Mouse (Mus musculus) brown adipose tissue, adult 24 weeks (tissue): ENCODE measurements around the gene Lpcat1. TPM values are rescaled to one million over a fixed set of nuclear protein-coding genes. Genes with fewer than 3 reads are reported as not detected.

Source experiments
- H3K27ac ChIP-seq: fragments of 200-500 bp; replicated peaks from 2 replicates; pipeline ENCODE4 v1.5.1; 2012; ENCODE audit warnings: low read depth, mild to moderate bottlenecking, low read length
- H3K4me1 ChIP-seq: fragments of 200-500 bp; 2 replicates; pipeline ENCODE4 v1.6.1; 2012; ENCODE audit warnings: low read length, mixed read lengths; ENCODE audit not compliant: control insufficient read depth, insufficient read depth, insufficient read length
- H3K4me3 ChIP-seq: fragments of 200-500 bp; 2 replicates; pipeline ENCODE4 v1.5.1; 2012; ENCODE audit warnings: low read depth, mild to moderate bottlenecking, low read length, moderate library complexity; ENCODE audit not compliant: insufficient read depth
- polyA plus RNA-seq: library from polyadenylated mRNA; stranded (reverse); fragments of >200 nt; gene quantifications from 2 replicates; pipeline ENCODE4 v1.2.4, GENCODE M21; 2012; ENCODE audit not compliant: missing spikeins, insufficient read depth, insufficient read length

Lpcat1 gene
- polyA plus RNA-seq = 2.5 and 3.0 TPM in 2 replicates

DNA sequence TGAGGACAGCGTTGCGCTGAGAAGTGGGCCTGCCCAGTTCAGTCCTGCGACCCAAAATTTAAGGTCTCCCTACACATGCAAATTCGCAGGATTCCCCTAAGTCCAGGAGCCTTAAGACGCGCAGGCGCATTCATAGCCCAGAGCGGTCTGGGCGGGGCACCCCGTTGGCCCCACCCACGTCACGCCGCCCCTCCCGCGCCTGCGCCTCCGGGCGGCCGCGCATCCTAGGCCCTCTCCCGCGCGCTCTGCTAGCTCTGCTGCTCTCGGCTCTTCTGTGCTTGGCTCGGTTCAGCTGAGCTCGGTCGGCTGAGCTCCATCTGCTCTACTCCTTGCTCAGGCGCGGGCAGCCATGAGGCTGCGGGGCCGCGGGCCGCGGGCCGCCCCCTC, at the start of gene Lpcat1:
Lpcat1 (plus strand) TSS at position 164 of the 387 bp plus-strand sequence.
- H3K27ac ChIP-seq = no peak within 1 kb of the TSS

DNA sequence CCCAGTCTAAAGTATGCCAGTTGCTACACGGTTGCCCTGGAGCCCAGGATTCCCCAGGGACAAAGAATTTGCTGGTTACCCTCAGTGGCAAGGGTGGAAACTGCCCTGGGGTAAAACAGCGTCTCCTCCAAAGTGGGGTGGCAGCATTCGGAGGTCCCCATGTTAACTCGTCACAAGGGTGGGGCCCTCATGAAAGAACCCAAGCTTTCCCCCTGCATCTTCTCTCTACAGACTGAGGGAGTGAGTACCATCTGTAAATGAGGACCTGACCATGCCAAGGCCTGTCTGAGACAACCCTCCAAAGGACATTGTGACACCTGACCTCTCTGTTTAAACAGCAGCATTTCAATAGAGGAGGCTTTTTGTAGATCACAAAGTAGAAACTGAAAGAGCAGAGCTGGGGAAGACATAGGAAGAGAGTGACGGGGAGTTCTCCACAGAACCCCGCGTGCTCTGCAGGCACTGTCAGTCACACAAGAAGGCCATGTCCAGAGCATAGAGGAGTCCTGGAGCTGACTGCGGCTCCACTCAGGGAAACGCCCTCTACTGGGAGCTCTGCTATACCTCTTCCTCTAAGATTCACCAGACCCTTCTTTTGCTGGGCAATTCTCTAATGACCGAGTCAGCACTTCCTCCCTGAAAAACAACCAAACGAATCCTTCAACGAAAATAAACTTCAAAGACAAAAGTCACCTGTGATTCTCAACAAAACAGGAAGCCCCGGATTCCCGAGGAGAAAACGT, 49.3 kb upstream of the Lpcat1 start:
- no peaks in the 10 kb centered on the region for H3K4me1 ChIP-seq
- no peak overlapping the region for H3K27ac ChIP-seq
- no peak overlapping the region for H3K4me3 ChIP-seq

More for the DNA sequence above, at the start of gene Lpcat1:
- 0 out of 2 replicates have a peak, but pooled peaks cover 2% of the 10 kb centered on the region for H3K4me1 ChIP-seq
- peak within 1 kb of the TSS; percentile 95 for H3K4me3 ChIP-seq

GRCm38 (mm10) chr13:73418297-73418696, 48.7 kb upstream of the Lpcat1 start:
- no peak overlapping the region for H3K4me3 ChIP-seq
- no peak overlapping the region for H3K27ac ChIP-seq
- no peaks in the 10 kb centered on the region for H3K4me1 ChIP-seq

GRCm38 (mm10) chr13:73419244-73419643, 47.8 kb upstream of the Lpcat1 start:
- Histone ChIP-seq H3K4me3 (no peak overlapping the region), H3K4me1 (no peaks in the 10 kb centered on the region), H3K27ac (no peak overlapping the region)

DNA sequence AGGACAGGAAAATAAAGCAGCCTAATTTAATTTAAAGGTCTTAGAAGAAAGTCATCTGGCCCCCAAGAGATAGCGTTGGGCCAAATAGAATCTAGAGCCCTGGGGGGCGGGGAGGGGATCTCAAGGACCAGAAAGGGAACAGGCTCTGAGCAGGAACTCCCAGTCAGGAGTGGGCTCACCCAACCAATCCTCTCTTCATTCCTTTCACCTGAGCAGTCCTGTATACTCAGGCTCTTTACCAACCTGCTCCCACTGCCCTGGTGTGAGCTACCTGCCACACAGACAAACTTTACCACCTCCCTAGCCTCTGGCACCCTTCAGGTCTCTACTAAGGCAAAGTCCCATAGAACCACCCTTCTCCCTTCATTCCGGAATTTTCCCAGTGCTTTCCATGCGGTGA, 44.0 kb upstream of the Lpcat1 start:
- H3K4me1 ChIP-seq = no peaks in the 10 kb centered on the region
- no peak overlapping the region for H3K27ac ChIP-seq
- no peak overlapping the region for H3K4me3 ChIP-seq

GRCm38 (mm10) chr13:73425035-73425434, 42.0 kb upstream of the Lpcat1 start:
- no peaks in the 10 kb centered on the region for H3K4me1 ChIP-seq
- H3K4me3 ChIP-seq = no peak overlapping the region
- no peak overlapping the region for H3K27ac ChIP-seq

GRCm38 (mm10) chr13:73425839-73426490, 41.0 kb upstream of the Lpcat1 start:
- no peak overlapping the region for H3K4me3 ChIP-seq
- no peak overlapping the region for H3K27ac ChIP-seq
- no peaks in the 10 kb centered on the region for H3K4me1 ChIP-seq

GRCm38 (mm10) chr13:73426587-73426986, 40.4 kb upstream of the Lpcat1 start:
- no peak overlapping the region for H3K4me3 ChIP-seq
- no peaks in the 10 kb centered on the region for H3K4me1 ChIP-seq
- H3K27ac ChIP-seq = no peak overlapping the region

GRCm38 (mm10) chr13:73429605-73430321, 37.2 kb upstream of the Lpcat1 start:
- H3K4me1 ChIP-seq = 0 out of 2 replicates have a peak, but pooled peaks cover 3% of the 10 kb centered on the region
- no peak overlapping the region for H3K27ac ChIP-seq
- H3K4me3 ChIP-seq = no peak overlapping the region

DNA sequence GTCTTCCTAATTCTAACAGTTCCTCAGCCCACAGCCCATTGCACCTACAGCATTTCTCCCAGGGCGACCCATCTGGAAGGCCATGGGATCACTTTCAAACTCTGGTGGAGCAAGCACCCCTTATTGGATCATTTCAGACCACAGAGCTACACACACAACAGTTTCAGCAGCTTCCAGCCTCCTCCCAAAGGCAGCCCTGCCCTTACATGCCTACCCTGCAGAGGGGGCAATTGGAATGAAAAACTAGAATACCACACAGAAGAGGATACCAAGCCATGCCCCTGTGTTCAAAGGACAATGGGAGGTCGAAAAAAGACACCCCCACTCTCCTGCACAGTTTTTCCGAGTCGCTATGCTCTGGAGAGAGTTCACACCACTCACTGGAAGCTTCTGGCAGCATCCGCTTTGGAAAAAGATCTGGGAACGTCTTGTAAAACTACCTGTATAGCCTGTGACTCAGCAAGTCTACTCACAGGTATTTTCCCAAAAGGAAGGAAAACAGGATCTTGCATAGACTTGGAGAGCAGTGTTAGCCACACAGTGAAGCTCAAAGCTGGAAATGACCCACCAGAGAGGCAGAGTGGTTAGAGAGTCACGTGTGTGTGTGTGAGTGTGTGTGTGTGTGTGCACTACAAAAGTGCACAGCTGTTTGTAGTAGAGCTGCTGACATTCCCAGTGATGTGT, 34.4 kb upstream of the Lpcat1 start:
- 0 out of 2 replicates have a peak, but pooled peaks cover 3% of the 10 kb centered on the region for H3K4me1 ChIP-seq
- H3K27ac ChIP-seq = no peak overlapping the region
- H3K4me3 ChIP-seq = no peak overlapping the region

- Histone ChIP-seq H3K4me1 (0 out of 2 replicates have a peak, but pooled peaks cover 3% of the 10 kb centered on the region), H3K27ac (no peak overlapping the region), H3K4me3 (no peak overlapping the region)
Measured at GRCm38 (mm10) chr13:73433681-73434535, 33.1 kb upstream of the Lpcat1 start.

DNA sequence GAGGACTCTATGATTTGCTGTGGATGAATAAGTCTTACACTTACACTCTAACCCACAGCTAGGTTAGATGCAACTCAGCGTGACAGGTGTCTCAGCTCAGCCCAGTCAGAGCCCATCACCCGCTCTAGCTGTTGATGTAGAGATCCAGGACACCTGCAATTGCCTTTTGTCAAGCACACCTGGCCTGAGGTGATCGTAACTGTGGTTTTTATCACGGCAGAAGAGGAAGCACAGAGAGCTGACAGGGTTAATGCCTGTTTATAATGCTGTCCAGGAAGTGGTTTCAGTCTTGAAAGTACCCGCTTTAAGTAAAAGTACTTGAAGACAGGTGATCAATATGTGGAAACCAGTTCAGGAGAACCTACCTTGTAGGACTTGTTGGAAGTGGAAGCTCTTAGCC, 32.3 kb upstream of the Lpcat1 start:
- no peak overlapping the region for H3K27ac ChIP-seq
- H3K4me1 ChIP-seq = 0 out of 2 replicates have a peak, but pooled peaks cover 3% of the 10 kb centered on the region
- H3K4me3 ChIP-seq = no peak overlapping the region

DNA sequence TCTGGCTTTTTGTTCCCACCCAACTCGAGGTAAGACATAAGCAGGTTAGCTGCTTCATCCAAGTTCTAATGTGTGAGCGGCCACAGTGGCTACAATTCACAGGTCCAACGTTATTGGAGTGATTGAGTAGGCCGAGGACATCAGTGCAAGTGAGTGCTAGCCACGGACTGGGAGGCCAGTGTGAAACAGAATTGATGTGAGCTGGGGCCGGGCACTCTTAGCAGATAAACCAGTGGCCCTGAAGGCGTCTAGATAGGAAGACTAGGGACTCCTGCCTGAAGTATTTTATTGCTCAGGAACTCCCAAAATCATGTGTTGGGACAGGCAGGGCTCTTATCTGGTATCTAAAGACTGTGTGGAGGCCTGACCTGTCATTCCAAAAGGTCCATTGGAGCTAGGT, 31.3 kb upstream of the Lpcat1 start:
- Histone ChIP-seq H3K27ac (no peak overlapping the region), H3K4me3 (no peak overlapping the region), H3K4me1 (peaks cover 6% of the 10 kb centered on the region; the same call in 1 of the 2 replicates)

GRCm38 (mm10) chr13:73439057-73439456, 27.9 kb upstream of the Lpcat1 start:
- peaks cover 9% of the 10 kb centered on the region; the same call in 1 of the 2 replicates for H3K4me1 ChIP-seq
- no peak overlapping the region for H3K27ac ChIP-seq
- no peak overlapping the region for H3K4me3 ChIP-seq
